28 mouse cellular contexts compared by ENCODE assay signal in the genomic region with DNA sequence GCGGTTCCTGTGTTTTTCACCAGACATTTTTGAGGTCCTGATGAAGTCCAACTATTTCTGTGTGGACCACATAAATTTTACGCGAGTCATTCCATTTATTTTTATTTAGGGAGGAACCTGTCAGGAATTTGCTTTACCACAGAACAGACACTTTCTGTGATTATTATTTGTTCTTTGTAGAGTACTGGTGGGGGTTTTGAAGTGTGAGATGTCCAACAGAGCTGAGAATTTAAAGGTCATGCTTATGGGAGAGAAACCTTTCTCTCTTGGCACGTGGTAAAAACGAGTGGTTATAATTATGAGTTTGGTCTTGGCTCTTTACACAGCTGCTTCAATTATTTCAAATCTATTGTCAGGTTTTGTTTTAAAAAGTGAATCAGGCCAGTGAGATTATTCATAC.
"Had no signal": no experiment of that assay in that cellular context is flagged by ENCODE, and none has a peak within 500 bp of the region (broad histone marks: within the 10 kb centered on the region; RNA-seq: fewer than 3 reads in every experiment).

No protein-coding gene starts in this region.

- H3K27me3 ChIP-seq: heart, embryonic 12.5 days; hindbrain, embryonic 12.5 days; intestine, embryonic 15.5 days; kidney, embryonic 15.5 days; limb, embryonic 13.5 days; limb, embryonic 15.5 days; liver, embryonic 13.5 days; liver, embryonic 15.5 days had no signal

- H3K4me1 ChIP-seq: hindbrain, embryonic 12.5 days; intestine, embryonic 15.5 days; limb, embryonic 15.5 days; liver, embryonic 13.5 days; liver, embryonic 15.5 days had no signal

- H3K27ac ChIP-seq: gastrocnemius, adult 2 months; heart, embryonic 10.5 days; hindbrain, embryonic 10.5 days; hindbrain, embryonic 12.5 days; hindbrain, embryonic 14.5 days; intestine, embryonic 15.5 days; kidney, embryonic 15.5 days; layer of hippocampus, adult 2 months; left cerebral cortex, adult 2 months; limb, embryonic 13.5 days; limb, embryonic 15.5 days; liver, embryonic 13.5 days; liver, embryonic 15.5 days had no signal

- H3K36me3 ChIP-seq: heart, embryonic 10.5 days; heart, embryonic 12.5 days; hindbrain, embryonic 10.5 days; hindbrain, embryonic 12.5 days; intestine, embryonic 15.5 days; kidney, embryonic 15.5 days; limb, embryonic 13.5 days; limb, embryonic 15.5 days; liver, embryonic 13.5 days; liver, embryonic 15.5 days had no signal

- DNase-seq: gastrocnemius, adult 2 months; gastrocnemius, postnatal 10 days; gastrocnemius, postnatal 25 days; heart, adult 18-20 months; heart, postnatal 10 days; heart, postnatal 4 days; kidney, adult 18-20 months; kidney, adult 9 months; kidney, postnatal 10 days; kidney, postnatal 25 days; kidney, postnatal 4 days; left cerebral cortex, postnatal 4 days; liver, embryonic 13.5 days had no signal

- H3K9me3 ChIP-seq: heart, embryonic 10.5 days; heart, embryonic 12.5 days; hindbrain, embryonic 10.5 days; hindbrain, embryonic 12.5 days; intestine, embryonic 15.5 days; kidney, embryonic 15.5 days; limb, embryonic 13.5 days; limb, embryonic 15.5 days; liver, embryonic 13.5 days; liver, embryonic 15.5 days had no signal

- ATAC-seq: hindbrain, embryonic 16.5 days; inflammation-experienced regulatory T-cells, adult 6 months; intestine, embryonic 15.5 days; intestine, postnatal 0 days had no signal

- H3K4me2 ChIP-seq: heart, embryonic 12.5 days; hindbrain, embryonic 12.5 days; hindbrain, embryonic 14.5 days; intestine, embryonic 15.5 days; kidney, embryonic 15.5 days; limb, embryonic 13.5 days; limb, embryonic 15.5 days; liver, embryonic 13.5 days; liver, embryonic 15.5 days had no signal

- H3K4me3 ChIP-seq: gastrocnemius, adult 2 months; heart, embryonic 10.5 days; heart, embryonic 12.5 days; hindbrain, embryonic 10.5 days; hindbrain, embryonic 12.5 days; intestine, embryonic 15.5 days; kidney, embryonic 15.5 days; layer of hippocampus, adult 2 months; left cerebral cortex, adult 2 months; limb, embryonic 13.5 days; limb, embryonic 15.5 days; liver, embryonic 13.5 days; liver, embryonic 15.5 days had no signal

- H3K9ac ChIP-seq: heart, embryonic 12.5 days; hindbrain, embryonic 12.5 days; hindbrain, embryonic 14.5 days; intestine, embryonic 15.5 days; kidney, embryonic 15.5 days; limb, embryonic 13.5 days; limb, embryonic 15.5 days; liver, embryonic 13.5 days; liver, embryonic 15.5 days had no signal
